Comparison of ENCODE assay signal across 12 mouse cellular contexts in genomic region chr5:10388991-10389390, GRCm38 (mm10).
"Had no signal": no experiment of that assay in that cellular context is flagged by ENCODE, and none has a peak within 500 bp of the region (broad histone marks: within the 10 kb centered on the region; RNA-seq: fewer than 3 reads in every experiment).

No protein-coding gene starts in this region.

- ATAC-seq: midbrain, embryonic 16.5 days had no signal

- DNase-seq: lung, adult 18-20 months; lung, embryonic 14.5 days; lung, postnatal 10 days; lung, postnatal 4 days; midbrain, embryonic 14.5 days; retina, postnatal 1 day; right cerebral cortex, postnatal 14 days; spleen, adult 18-20 months; thymus, adult 18-20 months; thymus, postnatal 14 days; thymus, postnatal 36 days had no signal
